Mouse (Mus musculus) embryo, embryonic 9.5 days (tissue): ENCODE data around the gene Slc39a10.
A peak's percentile ranks its signal among the peaks of the same experiment; 100 is the strongest.
"Not testable (repeated sequence)": the region's sequence is repeated elsewhere in the genome, so short reads cannot be mapped to it uniquely, and the experiment has no call there.

ENCODE experiments used
- DNase-seq: peaks from one replicate; pipeline ENCODE4 v3.0.0-alpha.2; 2017; ENCODE audit errors: extremely low spot score

Gene Slc39a10

DNA sequence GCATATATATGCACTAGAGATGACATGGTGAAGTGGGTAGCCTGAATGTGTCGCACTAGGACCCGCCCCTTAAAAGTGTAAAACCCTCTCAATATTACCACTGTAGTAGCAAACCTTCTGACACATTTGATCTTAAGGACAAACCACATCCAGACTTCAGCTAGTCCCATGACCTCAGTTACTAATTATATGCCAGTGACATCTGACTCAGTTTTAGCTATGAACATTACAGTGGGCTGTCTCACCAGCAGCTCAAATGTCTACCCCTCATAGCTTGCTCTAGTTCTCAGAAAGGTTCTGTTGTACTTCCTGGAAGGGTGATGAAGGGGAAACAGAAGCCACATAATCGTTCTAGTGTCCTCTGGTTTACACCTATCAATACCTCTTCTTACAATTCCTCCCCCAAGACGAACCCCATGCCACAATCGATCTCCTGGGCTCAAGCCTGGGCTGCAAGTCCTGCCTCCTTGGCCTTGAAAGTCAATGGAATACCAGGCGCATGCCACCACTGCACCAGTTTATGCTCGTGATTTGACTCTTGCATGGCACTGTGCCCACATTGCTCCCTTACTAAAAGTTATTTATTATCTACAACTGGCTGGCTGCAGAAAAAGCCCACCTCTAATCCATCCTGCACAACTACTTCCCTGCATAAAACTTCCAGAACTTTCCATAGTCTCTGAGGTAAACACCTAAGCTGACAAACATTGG lies 28.3 kb downstream of the Slc39a10 start:
- no peak for DNase-seq

DNA sequence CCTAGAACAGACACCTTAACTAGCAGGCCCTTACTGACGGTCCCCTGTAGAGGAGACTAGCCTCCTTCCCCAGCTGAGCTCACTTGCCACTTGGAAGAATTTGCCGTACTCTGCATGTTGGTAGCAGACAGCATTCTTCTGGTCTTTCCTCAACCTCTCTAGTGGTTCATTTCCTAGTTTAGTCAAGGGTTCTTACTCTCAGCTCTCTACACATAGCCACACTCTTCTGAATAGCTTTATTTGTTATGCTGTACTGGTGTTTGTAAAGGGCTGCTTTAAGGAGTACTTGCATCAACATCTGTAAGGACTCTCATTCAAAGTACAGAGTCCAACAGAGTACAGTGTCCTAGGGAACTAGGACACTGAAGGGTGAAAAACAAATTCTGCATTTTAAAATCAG lies 29.2 kb downstream of the Slc39a10 start:
- no peak for DNase-seq

DNA sequence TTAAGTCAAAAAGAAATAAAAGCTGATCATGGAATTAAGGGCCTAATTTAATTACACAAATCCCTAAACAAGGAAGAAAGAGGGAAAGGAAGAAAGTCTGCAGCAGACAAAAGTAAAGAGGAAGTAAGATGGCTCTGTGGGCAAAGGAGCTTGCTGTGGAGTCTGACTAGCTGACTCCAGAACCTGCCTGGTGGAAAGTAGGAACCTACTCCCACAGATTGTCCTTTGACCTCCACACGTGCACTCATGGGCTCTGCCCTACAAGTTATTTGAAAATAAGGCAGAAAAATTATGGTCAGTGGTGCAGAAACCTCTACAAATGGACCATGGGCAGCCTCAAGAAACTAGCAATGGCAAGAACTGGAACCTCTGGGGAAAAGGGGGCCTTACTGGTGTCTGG lies 32.6 kb downstream of the Slc39a10 start:
- no peak for DNase-seq

DNA sequence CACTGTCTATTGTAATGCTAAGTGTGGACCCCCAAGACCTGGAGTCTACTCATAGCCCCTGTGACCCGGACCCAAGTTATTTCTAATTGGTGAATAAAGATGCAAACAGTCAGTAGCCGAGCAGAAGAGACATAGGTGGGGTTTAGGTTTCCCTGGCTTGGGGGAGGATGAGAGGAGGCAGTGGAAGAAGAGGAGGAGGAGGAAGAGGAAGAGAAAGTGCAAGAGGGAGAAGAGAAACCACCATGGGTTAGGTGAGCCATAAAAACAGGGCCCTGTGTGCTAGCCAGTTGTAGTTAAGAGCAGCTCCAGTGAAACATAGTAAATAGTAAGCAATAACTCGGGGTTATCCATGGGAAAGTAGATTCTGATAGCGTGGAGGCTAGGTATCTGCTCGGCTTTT lies 34.1 kb downstream of the Slc39a10 start:
- no peak for DNase-seq

DNA sequence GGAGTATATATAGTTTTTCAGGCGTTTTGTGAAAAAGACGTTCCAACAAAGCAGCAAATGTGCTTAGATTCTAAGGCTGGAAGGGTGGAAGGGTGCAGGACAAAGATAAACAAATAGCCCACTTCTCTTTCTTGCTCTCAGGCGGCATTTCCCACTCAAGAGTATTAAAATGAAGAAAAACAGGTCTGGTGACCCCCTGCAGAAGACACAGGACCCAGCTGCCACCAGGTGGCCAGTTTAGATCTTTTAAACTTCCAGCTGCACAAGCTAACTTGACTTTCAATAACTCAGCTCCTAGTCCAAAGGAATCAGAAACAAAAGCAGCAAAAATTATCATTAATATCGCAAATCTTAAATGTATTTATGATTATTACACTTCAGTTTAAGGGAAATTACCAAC lies 36.2 kb downstream of the Slc39a10 start:
- no peak for DNase-seq

DNA sequence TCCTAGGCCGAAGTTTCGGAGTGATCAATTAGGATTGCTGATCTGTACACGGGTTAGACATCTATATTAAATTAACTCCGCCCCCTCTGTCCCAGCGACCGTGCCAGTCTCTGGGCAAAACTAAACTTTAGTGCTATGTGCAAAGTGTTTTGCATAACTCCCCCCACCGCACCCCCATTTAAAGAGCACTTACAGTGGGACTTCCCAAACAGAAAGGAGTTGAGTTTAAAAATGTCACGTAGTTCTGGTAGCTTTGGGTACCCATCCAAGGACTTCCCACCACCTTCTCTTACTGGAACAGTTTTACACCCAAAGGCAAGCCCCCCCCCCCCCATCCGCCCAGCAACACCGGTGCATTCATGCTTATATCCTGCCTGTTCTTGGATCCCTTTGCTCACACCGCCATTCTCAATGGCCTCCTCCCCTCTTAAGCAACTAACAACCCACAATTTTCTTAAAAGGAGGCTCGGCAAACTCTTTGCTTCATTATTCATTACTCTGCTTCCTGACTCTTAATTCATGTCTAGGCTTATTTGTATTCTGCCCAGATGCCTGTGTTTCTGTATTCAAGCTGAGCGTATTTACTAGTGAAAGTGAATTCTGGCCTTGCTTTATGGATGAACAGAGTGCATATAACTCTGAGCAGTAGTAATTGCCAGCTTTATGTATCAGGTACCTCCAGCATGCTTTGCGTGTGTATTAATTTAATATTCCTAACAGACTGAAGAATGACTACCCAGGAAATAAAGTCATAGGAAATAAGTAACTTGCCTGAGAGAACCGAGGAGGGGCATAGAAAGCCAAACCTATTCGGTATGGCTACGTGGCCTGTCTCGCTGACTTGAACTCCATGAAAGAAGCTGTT lies 38.4 kb downstream of the Slc39a10 start:
- DNase-seq = no peak

DNA sequence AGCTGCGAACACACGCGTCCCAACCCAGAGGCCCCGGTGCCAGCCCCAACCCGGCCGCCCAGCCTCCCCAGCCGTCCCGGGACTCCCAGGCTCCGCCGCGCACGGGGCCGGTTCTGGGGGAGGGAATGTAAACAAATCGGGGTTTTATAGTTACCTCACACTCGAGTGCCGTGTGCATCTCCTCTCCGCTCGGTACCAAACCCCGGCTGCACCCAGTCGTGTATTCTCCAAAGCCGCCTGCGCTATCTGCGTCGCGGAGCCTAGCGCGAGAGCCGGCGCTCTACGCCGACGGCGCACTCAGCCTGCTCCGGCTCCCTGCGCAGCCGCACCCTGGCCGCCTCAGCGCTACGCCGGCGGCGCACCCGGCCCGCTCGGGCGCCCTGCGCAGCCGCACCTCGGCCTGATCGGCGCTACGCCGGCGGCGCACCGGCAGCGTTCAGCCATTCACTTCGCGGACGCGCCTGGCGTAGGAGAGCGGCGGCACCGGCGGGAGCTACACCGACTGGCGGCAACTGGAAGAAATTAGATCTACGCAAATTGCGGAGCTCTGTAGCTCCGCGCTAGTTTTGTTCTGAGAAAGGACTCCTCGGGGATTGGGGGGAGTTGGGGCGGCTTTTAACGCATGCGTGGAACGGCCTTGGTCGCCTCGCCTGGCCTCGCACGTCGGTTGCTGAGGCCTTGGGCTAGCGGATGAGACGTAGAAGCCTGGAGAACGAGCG lies 39.2 kb downstream of the Slc39a10 start:
- DNase-seq = peak; percentile 97

DNA sequence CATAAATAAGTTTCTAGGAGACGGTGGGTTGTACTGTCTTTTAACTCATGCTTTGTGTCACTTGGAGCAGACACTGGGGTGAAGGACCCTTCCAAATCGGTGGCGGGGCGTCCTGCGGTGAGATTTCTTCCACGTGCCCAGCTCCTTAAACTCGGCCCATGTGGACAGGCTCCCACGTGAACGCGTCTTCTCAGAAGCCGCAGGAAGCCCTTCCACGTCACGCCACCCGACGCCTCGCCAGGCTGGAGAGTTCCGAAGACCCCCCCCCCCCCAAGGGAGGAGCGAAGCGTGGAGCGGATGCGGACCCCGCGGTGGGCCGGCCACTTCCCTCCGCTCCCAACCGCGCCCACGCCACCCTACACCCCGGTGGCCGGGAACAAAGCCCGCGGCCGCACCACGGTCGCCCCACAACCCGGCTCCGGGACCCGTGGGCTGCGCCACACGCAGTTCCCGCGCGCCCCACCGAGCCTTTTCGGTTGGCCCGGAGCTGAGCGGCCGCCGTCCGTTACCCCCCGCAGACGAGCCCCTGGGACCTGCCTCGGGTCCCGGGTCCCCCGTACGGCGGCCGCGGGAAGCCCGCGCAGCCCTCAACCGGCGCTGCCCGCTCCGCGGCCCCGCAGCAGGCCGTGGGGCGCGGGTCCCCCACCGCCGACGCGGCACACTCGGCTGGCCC lies 39.9 kb downstream of the Slc39a10 start:
- DNase-seq = peak; percentile 74

DNA sequence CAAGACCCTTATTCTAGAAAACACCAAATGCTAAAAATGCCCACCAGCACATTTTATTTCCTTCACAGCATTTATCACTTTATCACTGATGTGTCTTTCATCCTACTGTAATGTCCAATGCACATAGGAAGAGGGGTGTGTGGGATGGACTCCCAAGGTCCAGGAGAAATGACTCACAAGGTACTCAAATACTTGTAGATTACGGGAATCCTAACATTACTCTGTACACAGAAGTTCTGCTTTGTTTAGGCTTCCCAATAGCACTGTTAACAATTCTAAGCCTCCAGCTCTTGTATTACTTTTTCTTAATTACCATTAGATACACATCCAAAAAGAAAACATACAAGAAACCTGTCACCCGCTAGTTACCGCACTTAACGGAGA lies 40.4 kb downstream of the Slc39a10 start:
- DNase-seq = no peak

DNA sequence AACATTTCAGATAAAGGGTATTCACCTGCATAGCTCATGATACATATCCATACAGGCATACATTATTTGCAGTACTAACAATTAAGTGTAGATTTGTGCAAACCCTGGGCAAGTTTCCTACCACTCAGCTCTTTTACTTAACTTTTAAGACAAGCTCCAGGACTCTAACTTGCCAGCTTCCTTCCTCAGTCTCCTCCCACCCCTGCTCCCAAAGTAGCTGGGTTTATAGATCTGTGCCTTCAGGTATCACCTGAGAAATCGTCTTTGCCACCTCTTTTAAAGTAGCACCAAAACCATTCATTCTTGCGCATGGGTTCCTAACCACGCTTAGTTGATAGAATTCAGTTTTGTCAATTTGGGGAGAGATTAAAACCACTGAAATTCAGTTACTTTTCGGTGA lies 41.1 kb downstream of the Slc39a10 start:
- DNase-seq = no peak

DNA sequence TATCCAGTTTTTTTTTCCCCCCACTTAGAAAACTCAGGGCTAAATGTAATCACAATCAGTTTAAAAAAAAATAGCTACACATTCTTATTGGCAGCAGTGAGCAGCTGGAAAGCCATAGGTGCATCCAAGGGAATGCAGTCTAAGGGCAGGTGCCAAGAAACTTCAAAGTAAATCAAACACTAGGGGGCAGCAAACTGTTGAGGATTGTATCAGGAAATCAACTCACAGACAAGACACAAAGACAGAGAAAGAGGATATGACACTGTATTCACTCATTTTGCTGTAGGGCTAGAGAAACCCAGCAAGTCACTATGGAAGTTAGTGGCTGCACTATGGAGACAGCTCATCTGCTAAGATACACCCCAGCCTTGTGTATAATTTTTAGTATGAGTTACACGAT lies 42.9 kb downstream of the Slc39a10 start:
- peak; percentile 71 for DNase-seq

DNA sequence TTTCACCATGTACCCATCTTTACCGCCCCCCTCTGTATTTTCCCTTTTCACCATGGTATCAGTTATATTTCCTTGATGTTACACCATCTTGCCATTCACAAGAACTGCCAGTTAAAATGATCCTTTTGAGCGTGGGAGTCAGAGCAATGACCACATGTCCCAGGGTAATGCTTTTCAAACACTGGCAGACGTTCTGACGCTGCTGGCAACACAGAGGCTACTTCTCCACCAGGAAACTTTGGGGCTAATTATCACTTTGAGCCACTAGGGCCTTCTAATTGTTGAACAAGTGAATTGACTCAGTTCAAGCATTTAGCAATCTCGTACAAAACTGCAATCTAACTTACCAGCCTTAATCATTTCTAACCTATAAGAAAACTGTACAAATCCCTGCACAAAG lies 47.4 kb downstream of the Slc39a10 start:
- no peak for DNase-seq

DNA sequence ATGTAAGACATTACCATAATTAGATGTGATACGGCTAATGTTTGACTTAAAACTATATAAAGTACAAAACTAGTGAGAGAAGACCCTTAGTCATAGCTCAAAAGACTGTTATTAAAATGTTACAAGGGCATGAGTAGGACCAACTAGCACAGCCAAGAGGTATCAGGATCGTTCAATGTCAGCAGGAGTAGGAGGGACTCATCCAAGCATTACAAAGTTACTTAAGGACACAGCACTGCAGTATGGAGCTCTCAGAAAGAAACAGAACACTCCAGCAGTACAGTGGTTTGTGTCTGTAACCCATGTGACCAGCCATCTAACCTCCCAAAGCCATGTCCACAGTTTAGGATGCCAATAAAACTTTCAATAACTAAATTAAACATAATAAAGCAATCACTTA lies 48.4 kb downstream of the Slc39a10 start:
- DNase-seq = no peak

DNA sequence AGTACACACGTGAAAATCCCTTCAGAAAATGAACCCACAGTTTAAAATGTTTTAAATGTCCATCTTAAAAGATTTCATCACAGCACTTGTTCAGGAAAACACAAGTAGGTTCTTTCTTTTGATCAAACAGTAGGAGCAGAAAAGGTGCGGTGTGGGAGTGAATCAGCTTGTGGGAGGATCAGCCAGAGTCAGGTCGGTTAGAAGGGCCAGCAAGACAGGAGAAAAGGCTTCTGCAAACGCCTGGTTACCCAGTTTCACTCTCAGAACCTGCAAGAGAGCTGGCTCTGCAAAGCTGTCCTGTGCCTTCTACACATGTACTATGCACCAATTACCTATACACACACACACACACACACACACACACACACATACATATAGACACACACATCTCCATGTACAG lies 49.2 kb downstream of the Slc39a10 start:
- DNase-seq = no peak

DNA sequence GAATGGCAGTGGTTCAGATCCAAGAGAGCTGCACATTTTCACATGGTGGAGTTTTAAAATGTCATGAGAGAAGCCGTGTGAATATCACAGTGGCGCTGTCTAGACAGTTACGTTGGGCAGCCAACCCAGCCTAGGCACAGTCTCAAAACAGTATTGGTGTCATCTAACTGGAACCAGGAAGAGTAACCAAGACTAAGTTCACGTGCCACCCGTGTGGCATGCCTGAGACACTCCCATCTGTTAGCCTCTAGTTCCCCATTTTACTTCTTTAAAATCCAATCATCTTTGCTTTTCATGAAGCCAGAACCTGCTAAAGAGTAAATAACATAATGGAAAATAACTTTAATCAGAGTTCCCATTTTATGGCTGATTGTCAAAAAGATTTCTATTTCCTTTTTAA lies 60.7 kb downstream of the Slc39a10 start:
- DNase-seq = no peak

DNA sequence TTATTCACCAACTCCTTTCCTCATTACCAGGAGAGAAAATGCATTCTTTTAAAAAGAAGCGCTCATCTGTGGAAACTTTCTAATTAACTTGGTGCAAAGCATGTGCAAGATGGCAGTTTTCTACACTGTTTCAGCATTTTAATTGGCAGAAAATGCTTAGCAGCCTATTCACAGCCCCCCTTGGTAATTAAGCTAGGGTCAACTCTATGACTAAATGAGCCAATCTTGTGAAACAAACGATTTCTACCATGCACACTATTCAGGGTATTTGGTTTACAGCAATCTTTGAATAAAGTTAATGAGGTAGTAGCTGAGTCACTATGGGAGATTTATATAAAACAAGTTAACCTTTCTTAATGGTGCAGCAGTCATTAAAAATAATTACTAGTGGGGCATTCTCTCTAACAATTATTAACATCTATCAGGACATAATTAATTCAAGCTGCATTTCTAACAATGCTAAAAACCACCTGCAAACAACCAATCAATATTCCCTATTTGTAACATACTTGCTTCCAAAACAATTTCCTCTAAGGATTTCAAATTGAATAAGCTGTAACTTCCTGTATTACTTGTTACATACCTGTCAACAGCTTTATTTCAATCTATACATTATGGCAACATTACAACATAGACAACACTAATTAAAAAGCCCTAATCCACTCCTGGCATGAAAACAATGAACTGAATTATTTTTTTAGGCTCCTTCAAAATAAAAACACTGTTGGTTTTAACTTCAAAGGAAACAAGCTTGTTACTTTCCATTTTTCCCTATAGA lies 62.4 kb downstream of the Slc39a10 start:
- no peak for DNase-seq

DNA sequence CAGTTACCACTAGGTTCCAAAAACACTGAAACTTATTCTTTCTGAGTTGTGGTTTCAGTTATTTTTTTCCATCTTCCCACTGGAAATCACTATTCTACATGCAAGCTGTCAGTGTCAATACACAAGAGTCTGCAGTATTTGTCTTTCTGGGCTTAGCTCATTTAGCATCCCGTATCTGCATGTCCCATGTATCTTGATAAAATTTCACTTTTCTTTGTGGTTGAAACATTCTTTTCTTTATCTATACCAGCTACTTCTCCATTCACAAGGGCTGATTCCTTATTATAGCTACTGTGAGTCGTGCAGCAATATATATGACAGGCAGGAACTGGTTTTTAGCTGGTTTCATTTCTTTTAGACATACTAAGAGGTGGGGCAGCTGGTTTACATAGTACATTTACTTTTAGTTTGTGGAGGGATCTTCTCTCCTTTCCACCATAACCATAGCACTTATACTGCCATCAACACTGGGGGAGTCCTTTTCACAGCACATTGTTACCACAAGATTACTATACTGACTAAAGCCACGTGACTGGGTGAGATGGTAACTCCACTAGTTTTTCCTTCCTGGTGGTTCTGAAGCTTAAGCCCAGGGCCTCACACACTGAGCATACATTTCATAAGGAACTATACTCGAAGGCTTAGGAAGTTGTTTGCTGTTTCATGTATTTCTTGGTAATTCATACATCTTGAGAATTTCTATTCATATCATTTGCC lies 70.2 kb downstream of the Slc39a10 start:
- DNase-seq = no peak

DNA sequence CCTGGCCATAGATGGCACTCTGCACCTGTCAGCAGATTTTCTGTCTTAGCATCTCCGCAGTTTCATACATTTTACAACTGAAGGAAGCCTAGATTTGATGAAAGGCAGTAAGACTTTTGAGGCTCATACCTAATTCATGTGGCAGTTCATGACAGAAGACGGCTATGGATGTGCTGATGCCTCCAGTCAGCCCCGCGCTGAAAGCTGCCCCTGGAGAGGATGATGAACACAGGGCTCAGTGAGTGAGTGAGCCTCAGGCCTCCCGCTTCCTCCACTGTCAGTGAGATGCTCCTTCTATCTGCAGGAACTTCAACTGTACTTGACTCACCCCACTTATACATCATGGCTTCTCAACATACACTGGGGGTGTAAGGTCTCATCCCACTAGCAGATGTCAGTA lies 74.7 kb downstream of the Slc39a10 start:
- DNase-seq = no peak

DNA sequence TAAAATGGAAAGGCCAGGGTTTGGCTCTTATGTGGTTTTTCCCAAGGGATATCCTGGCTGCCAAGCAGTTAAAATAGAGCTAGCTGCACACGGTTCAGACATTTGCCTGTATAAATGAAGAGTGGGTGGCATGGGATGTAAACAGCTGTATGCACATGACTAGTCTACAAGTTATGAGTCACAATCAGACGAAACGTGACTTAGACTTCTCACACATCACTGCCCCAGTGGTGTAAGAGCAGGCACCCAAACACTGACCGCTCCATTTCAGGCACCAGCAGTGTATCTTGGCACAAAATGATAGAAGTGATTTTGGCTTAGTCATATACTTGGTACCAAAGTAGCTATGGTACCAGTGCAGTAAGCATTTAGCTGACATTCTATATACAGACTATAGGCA lies 84.0 kb downstream of the Slc39a10 start:
- DNase-seq = not testable (repeated sequence)

DNA sequence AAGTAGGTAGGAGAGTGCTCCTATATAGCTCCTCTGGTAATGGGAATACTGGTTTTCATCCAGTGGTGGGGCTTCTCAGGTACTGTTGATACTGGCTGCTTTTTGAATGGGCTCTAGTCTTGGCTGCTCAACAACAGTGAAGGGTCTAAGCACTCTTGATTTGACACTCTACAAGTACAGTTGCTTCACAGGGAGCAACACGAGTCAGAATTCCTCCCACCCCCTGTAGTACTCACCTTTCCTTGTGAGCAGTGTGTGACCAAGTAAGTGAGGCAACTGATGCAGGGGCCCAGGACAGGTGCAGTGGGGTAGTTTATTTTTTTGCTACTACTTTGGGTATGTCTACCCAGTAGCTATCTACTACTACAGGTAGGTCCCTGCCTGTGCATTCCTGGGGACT lies 87.6 kb downstream of the Slc39a10 start:
- DNase-seq = no peak

DNA sequence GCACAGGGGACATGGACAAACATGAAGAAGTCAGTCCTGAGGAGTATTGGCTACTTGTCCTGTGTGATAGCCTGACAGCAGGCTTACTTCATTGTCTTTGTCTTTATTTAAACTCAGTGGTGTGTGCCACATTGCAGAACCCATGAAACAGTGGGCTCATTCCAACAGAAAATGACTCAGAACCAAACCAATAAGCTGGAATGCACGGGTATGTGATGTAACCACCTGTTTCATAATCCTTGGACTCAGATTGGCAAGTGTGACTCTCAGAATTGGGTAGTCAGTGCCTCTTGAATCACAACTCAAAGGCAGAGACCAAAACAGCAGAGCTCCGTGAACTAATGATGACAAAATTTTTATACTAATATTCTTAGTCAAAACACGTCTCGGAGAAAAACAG lies 110.4 kb downstream of the Slc39a10 start:
- not testable (repeated sequence) for DNase-seq
